Mouse (Mus musculus) forebrain, embryonic 16.5 days (tissue): Measurements from ENCODE around the gene Mak. TPM values are rescaled to one million over a fixed set of nuclear protein-coding genes. Genes with fewer than 3 reads are reported as not detected.
"Not testable (repeated sequence)": the region's sequence is repeated elsewhere in the genome, so short reads cannot be mapped to it uniquely, and the experiment has no call there.

Experiments used
- ATAC-seq: fragments of 200-750 bp; cut with Nextera tagmentation; 2 replicates; pipeline ENCODE4 v1.8.0; 2017; ENCODE audit warnings: mild to moderate bottlenecking, moderate library complexity
- H3K27ac ChIP-seq: fragments of 300-500 bp; sonication (generic); 2 replicates; pipeline ENCODE4 v1.5.1; 2014; ENCODE audit warnings: low read length, control low read depth
- H3K27me3 ChIP-seq: fragments of 300-500 bp; sonication (generic); replicated peaks from 2 replicates; pipeline ENCODE4 v1.6.1; 2014; ENCODE audit warnings: low read length; ENCODE audit not compliant: control insufficient read depth, insufficient read depth
- H3K36me3 ChIP-seq: fragments of 300-500 bp; sonication (generic); 2 replicates; pipeline ENCODE4 v1.6.1; 2014; ENCODE audit not compliant: control insufficient read depth, insufficient read depth
- H3K4me1 ChIP-seq: fragments of 300-500 bp; sonication (generic); replicated peaks from 2 replicates; pipeline ENCODE4 v1.6.1; 2014; ENCODE audit warnings: low read length; ENCODE audit not compliant: control insufficient read depth, insufficient read depth
- H3K4me2 ChIP-seq: fragments of 300-500 bp; sonication (generic); 2 replicates; pipeline ENCODE4 v1.6.1; 2014; ENCODE audit warnings: mild to moderate bottlenecking, low read length, control low read depth
- H3K4me3 ChIP-seq: fragments of 300-500 bp; sonication (generic); replicated peaks from 2 replicates; pipeline ENCODE4 v1.5.1; 2014; ENCODE audit warnings: mild to moderate bottlenecking, low read length, control low read depth
- H3K9ac ChIP-seq: fragments of 300-500 bp; sonication (generic); replicated peaks from 2 replicates; pipeline ENCODE4 v1.6.1; 2014; ENCODE audit warnings: low read depth, low read length, control low read depth
- H3K9me3 ChIP-seq: fragments of 300-500 bp; sonication (generic); 2 replicates; pipeline ENCODE4 v1.6.1; 2016; ENCODE audit warnings: low read length; ENCODE audit not compliant: control insufficient read depth
- WGBS: fragments of 180-500 bp; shearing (Covaris S2); extraction: QIAGEN DNeasy Blood & Tissue Kit; methylation state at CpG from one replicate; pipeline ENCODE4 v1.1.7; 2014; 5-methylcytosine and 5-hydroxymethylcytosine counted together
- polyA plus RNA-seq: library from polyadenylated mRNA; unstranded; fragments of >200 nt; fragmentation: Nextera tagmentation; extraction: Ambion mirVana; gene quantifications from 2 replicates; pipeline ENCODE4 v1.2.1, GENCODE M21; 2015

The Mak gene
- polyA plus RNA-seq, 1 experiment from 2014 or later, result 2.1 TPM

GRCm38 (mm10) chr13:40987608-40988303, 91.8 kb downstream of the Mak start:
- ATAC-seq, H3K4me1 ChIP-seq, H3K9me3 ChIP-seq, H3K4me3 ChIP-seq, H3K27ac ChIP-seq, H3K27me3 ChIP-seq, H3K9ac ChIP-seq, H3K36me3 ChIP-seq, H3K4me2 ChIP-seq: not testable (repeated sequence)
- WGBS, result 69% methylated on average over 4 of the region's 4 CpGs

GRCm38 (mm10) chr13:40986081-40986480, 93.4 kb downstream of the Mak start:
- 94% methylated on average over 5 of the region's 5 CpGs for WGBS
- H3K9ac ChIP-seq, result no peak overlapping the region
- no peaks in the 10 kb centered on the region for H3K36me3 ChIP-seq
- no peak overlapping the region for H3K4me2 ChIP-seq
- no peaks in the 10 kb centered on the region for H3K9me3 ChIP-seq
- no peaks in the 10 kb centered on the region for H3K4me1 ChIP-seq
- no peak overlapping the region for H3K4me3 ChIP-seq
- H3K27ac ChIP-seq, result no peak overlapping the region
- H3K27me3 ChIP-seq, result no peaks in the 10 kb centered on the region
- ATAC-seq, result no peak

DNA sequence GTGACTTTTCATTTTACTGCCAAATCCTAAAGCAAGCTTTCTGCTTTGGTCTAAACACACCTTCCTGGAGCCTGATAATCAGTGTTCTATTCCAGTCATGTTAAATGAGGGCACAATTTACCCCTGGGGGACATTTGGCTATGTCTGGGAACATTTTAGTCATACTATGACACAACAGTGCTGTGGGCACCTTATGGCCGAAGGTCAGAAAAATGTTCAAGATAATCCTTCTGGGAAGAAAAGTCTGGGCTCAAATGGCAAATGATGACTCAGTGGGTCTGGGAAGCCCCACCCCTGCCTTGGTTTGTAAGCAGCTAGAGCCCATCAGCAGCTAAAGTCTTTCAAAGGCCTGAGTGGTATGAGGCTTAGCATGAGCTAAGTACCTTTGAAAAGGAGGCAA, 96.7 kb downstream of the Mak start:
- Histone ChIP-seq H3K27ac (no peak overlapping the region), H3K4me3 (no peak overlapping the region), H3K4me2 (no peak overlapping the region), H3K9me3 (no peaks in the 10 kb centered on the region), H3K4me1 (no peaks in the 10 kb centered on the region), H3K9ac (no peak overlapping the region), H3K36me3 (no peaks in the 10 kb centered on the region), H3K27me3 (no peaks in the 10 kb centered on the region)
- WGBS, result 77% methylated on average over 1 of the region's 1 CpGs
- no peak for ATAC-seq

- 50% methylated on average over 2 of the region's 2 CpGs for WGBS
- Histone ChIP-seq H3K9me3 (no peaks in the 10 kb centered on the region), H3K9ac (no peak overlapping the region), H3K27ac (no peak overlapping the region), H3K4me3 (no peak overlapping the region), H3K27me3 (no peaks in the 10 kb centered on the region), H3K4me1 (no peaks in the 10 kb centered on the region), H3K4me2 (no peak overlapping the region), H3K36me3 (no peaks in the 10 kb centered on the region)
- ATAC-seq, result no peak
Measured at GRCm38 (mm10) chr13:40979321-40979720, 100.2 kb downstream of the Mak start.

- no peaks in the 10 kb centered on the region for H3K36me3 ChIP-seq
- H3K27me3 ChIP-seq, result no peaks in the 10 kb centered on the region
- H3K27ac ChIP-seq, result no peak overlapping the region
- no peak overlapping the region for H3K9ac ChIP-seq
- no peak overlapping the region for H3K4me2 ChIP-seq
- H3K4me3 ChIP-seq, result no peak overlapping the region
- ATAC-seq, result no peak
- H3K9me3 ChIP-seq, result no peaks in the 10 kb centered on the region
- H3K4me1 ChIP-seq, result no peaks in the 10 kb centered on the region
- 81% methylated on average over 4 of the region's 4 CpGs for WGBS
Measured at GRCm38 (mm10) chr13:40978652-40979051, 100.9 kb downstream of the Mak start.

- Histone ChIP-seq H3K4me3 (no peak overlapping the region), H3K4me1 (no peaks in the 10 kb centered on the region), H3K36me3 (no peaks in the 10 kb centered on the region), H3K9ac (no peak overlapping the region), H3K9me3 (no peaks in the 10 kb centered on the region), H3K4me2 (no peak overlapping the region), H3K27me3 (no peaks in the 10 kb centered on the region), H3K27ac (no peak overlapping the region)
- WGBS, result 9% methylated on average over 7 of the region's 7 CpGs
- no peak for ATAC-seq
Measured at GRCm38 (mm10) chr13:40977609-40978008, 101.9 kb downstream of the Mak start.

Other genes with a start within 250 kb of the Mak start
- gene Gcnt2, start 220.0 kb downstream of the Mak start, polyA plus RNA-seq, result 5.1 and 5.2 TPM in 2 replicates
- gene Pak1ip1, start 78.7 kb downstream of the Mak start, polyA plus RNA-seq, result 71.7 and 81.0 TPM in 2 replicates
- 109 and 113 TPM in 2 replicates for gene Tmem14c, start 63.4 kb downstream of the Mak start, polyA plus RNA-seq
- not detected in 2 replicates for gene Gcm2, start 31.3 kb upstream of the Mak start, polyA plus RNA-seq
- gene Sycp2l, start 34.6 kb upstream of the Mak start, polyA plus RNA-seq, result not detected in 2 replicates
- 51.4 and 58.3 TPM in 2 replicates for gene Elovl2, start 140.7 kb upstream of the Mak start, polyA plus RNA-seq
- gene Smim13, start 170.1 kb upstream of the Mak start, polyA plus RNA-seq, result 26.9 and 28.2 TPM in 2 replicates
- not detected in 2 replicates for gene Gm17364, start 194.3 kb upstream of the Mak start, polyA plus RNA-seq